Mouse (Mus musculus) bone marrow, adult 2 months (tissue): ENCODE data around the gene Nme8. TPM values are rescaled to one million over a fixed set of nuclear protein-coding genes. Genes with fewer than 3 reads are reported as not detected.

ENCODE experiments used
- H3K27ac ChIP-seq: fragments of 200-500 bp; 2 replicates; pipeline ENCODE4 v1.5.1; 2012; ENCODE audit warnings: low read depth, mild to moderate bottlenecking, control low read depth, inconsistent platforms, low read length; ENCODE audit not compliant: control insufficient read depth, poor library complexity, insufficient read depth
- H3K4me1 ChIP-seq: fragments of 200-500 bp; 2 replicates; pipeline ENCODE4 v1.6.1; 2011; ENCODE audit warnings: low read length; ENCODE audit not compliant: control insufficient read depth, insufficient read depth
- H3K4me3 ChIP-seq: fragments of 200-500 bp; replicated peaks from 2 replicates; pipeline ENCODE3; 2011; ENCODE audit warnings: mild to moderate bottlenecking, low read depth, low read length, control low read depth; ENCODE audit not compliant: control insufficient read depth
- CTCF ChIP-seq: fragments of 200-500 bp; IDR thresholded peaks from 2 replicates; pipeline ENCODE4 v1.5.1; 2011; ENCODE audit warnings: low read length, control low read depth; ENCODE audit not compliant: control insufficient read depth, insufficient read depth
- POLR2A ChIP-seq: fragments of 200-500 bp; IDR thresholded peaks from 2 replicates; pipeline ENCODE4 v1.6.1; 2011; ENCODE audit warnings: low read depth, mild to moderate bottlenecking, control low read depth, low read length, borderline replicate concordance; ENCODE audit not compliant: control insufficient read depth
- WGBS: fragments of 180-500 bp; shearing (Covaris S2); methylation state at CpG from one replicate; pipeline ENCODE4 v1.1.7; 2018; 5-methylcytosine and 5-hydroxymethylcytosine counted together
- polyA plus RNA-seq: library from polyadenylated mRNA; stranded (reverse); fragments of >200 nt; gene quantifications from 2 replicates; pipeline ENCODE4 v1.2.4, GENCODE M21; 2011; ENCODE audit warnings: low replicate concordance; ENCODE audit not compliant: missing spikeins, insufficient read depth, insufficient read length

The Nme8 gene
- polyA plus RNA-seq, 1 experiment = not detected

- no peak for TF ChIP-seq CTCF
- WGBS = 74% methylated on average over 6 of the region's 6 CpGs
- Histone ChIP-seq H3K4me1 (no peaks in the 10 kb centered on the region; the same call in 1 of the 2 replicates), H3K27ac (no peak overlapping the region), H3K4me3 (no peak overlapping the region)
Measured at GRCm38 (mm10) chr13:19599242-19599641, 98.4 kb downstream of the Nme8 start.

- H3K27ac ChIP-seq = no peak overlapping the region
- no peaks in the 10 kb centered on the region for H3K4me1 ChIP-seq
- 83% methylated on average over 1 of the region's 1 CpGs for WGBS
- H3K4me3 ChIP-seq = no peak overlapping the region
- TF ChIP-seq CTCF = no peak
- no peak for TF ChIP-seq POLR2A
Measured at GRCm38 (mm10) chr13:19595141-19595540, 102.5 kb downstream of the Nme8 start.

Other genes starting within 250 kb of the Nme8 start
- 3.1 and 11.8 TPM in 2 replicates for gene Epdr1, start 77.9 kb downstream of the Nme8 start, polyA plus RNA-seq
- gene Sfrp4, start 74.7 kb downstream of the Nme8 start, polyA plus RNA-seq = 18.8 and 22.8 TPM in 2 replicates
- 4.6 and 16.8 TPM in 2 replicates for gene Gpr141, start 126.5 kb upstream of the Nme8 start, polyA plus RNA-seq